Mouse (Mus musculus): ENCODE measurements around the gene Ctnnd2.

Ctnnd2 gene

GRCm38 (mm10) chr15:30240881-30241280 is 68.5 kb downstream of the Ctnnd2 start:
- peak; percentile 23 for DNase-seq (ENCODE audit: low spot score)

- no peak for DNase-seq (ENCODE audit: low spot score)
Measured at GRCm38 (mm10) chr15:30268822-30269221, 96.4 kb downstream of the Ctnnd2 start.

GRCm38 (mm10) chr15:30271141-30271572 is 98.8 kb downstream of the Ctnnd2 start:
- DNase-seq (ENCODE audit: low spot score), result no peak

GRCm38 (mm10) chr15:30272326-30272725 is 99.9 kb downstream of the Ctnnd2 start:
- DNase-seq (ENCODE audit: low spot score), result no peak

GRCm38 (mm10) chr15:30275721-30276120 is 103.3 kb downstream of the Ctnnd2 start:
- DNase-seq (ENCODE audit: low spot score), result no peak

GRCm38 (mm10) chr15:30276691-30277090 is 104.3 kb downstream of the Ctnnd2 start:
- DNase-seq (ENCODE audit: low spot score), result no peak

- DNase-seq (ENCODE audit: low spot score), result no peak
Measured at GRCm38 (mm10) chr15:30278610-30279009, 106.2 kb downstream of the Ctnnd2 start.

GRCm38 (mm10) chr15:30285572-30286244 is 113.3 kb downstream of the Ctnnd2 start:
- no peak for DNase-seq (ENCODE audit: low spot score)

- no peak for DNase-seq (ENCODE audit: low spot score)
Measured at GRCm38 (mm10) chr15:30286245-30286642, 113.9 kb downstream of the Ctnnd2 start.

GRCm38 (mm10) chr15:30302824-30303223 is 130.4 kb downstream of the Ctnnd2 start:
- DNase-seq (ENCODE audit: low spot score), result peak; percentile 5

GRCm38 (mm10) chr15:30306437-30306836 is 134.0 kb downstream of the Ctnnd2 start:
- no peak for DNase-seq (ENCODE audit: low spot score)

GRCm38 (mm10) chr15:30322543-30322942 is 150.2 kb downstream of the Ctnnd2 start:
- DNase-seq (ENCODE audit: low spot score), result no peak

GRCm38 (mm10) chr15:30333336-30334310 is 161.2 kb downstream of the Ctnnd2 start:
- DNase-seq (ENCODE audit: low spot score), result no peak

- DNase-seq (ENCODE audit: low spot score), result peak; percentile 17
Measured at GRCm38 (mm10) chr15:30338585-30339197, 166.3 kb downstream of the Ctnnd2 start.

- DNase-seq (ENCODE audit: low spot score), result no peak
Measured at GRCm38 (mm10) chr15:30345754-30346153, 173.4 kb downstream of the Ctnnd2 start.

- no peak for DNase-seq (ENCODE audit: low spot score)
Measured at GRCm38 (mm10) chr15:30364491-30364890, 192.1 kb downstream of the Ctnnd2 start.

GRCm38 (mm10) chr15:30369997-30370396 is 197.6 kb downstream of the Ctnnd2 start:
- no peak for DNase-seq (ENCODE audit: low spot score)

GRCm38 (mm10) chr15:30371151-30371550 is 198.8 kb downstream of the Ctnnd2 start:
- no peak for DNase-seq (ENCODE audit: low spot score)

GRCm38 (mm10) chr15:30373654-30374215 is 201.3 kb downstream of the Ctnnd2 start:
- no peak for DNase-seq (ENCODE audit: low spot score)

GRCm38 (mm10) chr15:30374907-30375306 is 202.5 kb downstream of the Ctnnd2 start:
- no peak for DNase-seq (ENCODE audit: low spot score)

- DNase-seq (ENCODE audit: low spot score), result peak; percentile 18
Measured at GRCm38 (mm10) chr15:30383075-30383842, 210.9 kb downstream of the Ctnnd2 start.
